Mouse (Mus musculus): ENCODE measurements at regions not wholly inside any gene's neighbourhood (a gene's known extent, or its start where the extent isn't known, plus 50 kb on each side); places are given as distances from the start of the nearest gene placed in this dataset.

DNA sequence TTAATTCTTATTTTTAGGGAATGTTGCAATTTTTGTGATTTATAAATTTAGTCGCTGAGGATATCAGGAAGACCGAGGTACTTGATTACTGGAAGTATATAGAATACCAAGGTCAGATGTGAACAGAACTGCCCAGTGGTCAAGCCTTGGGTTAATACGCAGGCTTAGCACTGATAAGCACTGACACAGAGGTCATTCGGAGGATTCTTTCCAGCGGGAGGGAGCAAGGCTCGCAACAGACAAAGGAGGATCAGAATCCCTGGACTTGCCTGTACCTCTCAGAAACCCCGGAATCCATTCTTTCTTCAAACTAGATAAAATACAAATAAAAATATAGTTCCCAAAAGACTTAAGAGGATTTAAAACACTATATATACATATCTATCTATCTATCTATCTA is 85.7 kb upstream of the Arhgap32 start:
- 66% methylated on average over 7 of the region's 7 CpGs for WGBS
- no peak overlapping the region for H3K27ac ChIP-seq
- H3K4me3 ChIP-seq = no peak overlapping the region

DNA sequence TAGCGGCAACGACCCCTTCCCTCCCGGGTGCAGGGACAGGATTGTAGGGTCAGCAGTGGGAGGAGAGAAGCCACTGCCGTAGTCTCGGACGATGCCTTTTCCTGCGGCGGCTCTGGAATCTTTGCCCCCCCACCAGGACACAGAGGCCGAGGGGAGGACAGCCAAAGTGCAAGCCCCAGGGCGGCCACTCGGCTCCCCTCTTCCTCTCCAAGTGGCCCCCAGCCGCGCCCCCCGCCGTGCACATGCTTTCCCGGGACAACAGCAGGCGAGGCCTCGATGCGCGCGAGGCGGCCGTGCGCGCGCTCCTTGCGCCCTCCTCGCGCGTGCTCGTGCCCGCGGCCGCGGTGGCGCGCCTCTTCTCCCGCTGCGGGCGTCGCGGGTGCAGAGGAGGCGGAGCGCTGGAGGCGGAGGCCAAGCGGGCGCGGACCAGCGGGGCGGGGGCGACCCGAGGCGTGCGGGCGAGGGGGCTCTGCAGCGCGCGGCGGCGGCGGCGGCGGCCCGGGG is 83.9 kb upstream of the Arhgap32 start:
- no peaks in the 10 kb centered on the region for H3K36me3 ChIP-seq
- no peaks in the 10 kb centered on the region for H3K27me3 ChIP-seq
- H3K4me2 ChIP-seq (replicated peaks) = peak overlapping the region; percentile 81
- peak; percentile 84 for ATAC-seq (ENCODE audit: insufficient number of reproducible peaks, insufficient read depth, low FRiP score, low TSS enrichment)
- H3K4me3 ChIP-seq = peak overlapping the region; percentile 85
- peaks cover 14% of the 10 kb centered on the region for H3K4me1 ChIP-seq
- peak overlapping the region; percentile 60 for H3K27ac ChIP-seq
- WGBS = under 1% methylated on average over 15 of the region's 64 CpGs
- no peaks in the 10 kb centered on the region for H3K9me3 ChIP-seq
- H3K9ac ChIP-seq = peak overlapping the region; percentile 86

More for the DNA sequence above, 85.7 kb upstream of the Arhgap32 start:
- H3K9ac ChIP-seq = no peak overlapping the region
- ATAC-seq (ENCODE audit: insufficient number of reproducible peaks, insufficient read depth, low FRiP score, low TSS enrichment) = no peak
- no peaks in the 10 kb centered on the region for H3K9me3 ChIP-seq
- peaks cover 14% of the 10 kb centered on the region for H3K4me1 ChIP-seq
- no peak overlapping the region for H3K4me2 ChIP-seq (replicated peaks)
- H3K27me3 ChIP-seq = no peaks in the 10 kb centered on the region
- H3K36me3 ChIP-seq = no peaks in the 10 kb centered on the region

DNA sequence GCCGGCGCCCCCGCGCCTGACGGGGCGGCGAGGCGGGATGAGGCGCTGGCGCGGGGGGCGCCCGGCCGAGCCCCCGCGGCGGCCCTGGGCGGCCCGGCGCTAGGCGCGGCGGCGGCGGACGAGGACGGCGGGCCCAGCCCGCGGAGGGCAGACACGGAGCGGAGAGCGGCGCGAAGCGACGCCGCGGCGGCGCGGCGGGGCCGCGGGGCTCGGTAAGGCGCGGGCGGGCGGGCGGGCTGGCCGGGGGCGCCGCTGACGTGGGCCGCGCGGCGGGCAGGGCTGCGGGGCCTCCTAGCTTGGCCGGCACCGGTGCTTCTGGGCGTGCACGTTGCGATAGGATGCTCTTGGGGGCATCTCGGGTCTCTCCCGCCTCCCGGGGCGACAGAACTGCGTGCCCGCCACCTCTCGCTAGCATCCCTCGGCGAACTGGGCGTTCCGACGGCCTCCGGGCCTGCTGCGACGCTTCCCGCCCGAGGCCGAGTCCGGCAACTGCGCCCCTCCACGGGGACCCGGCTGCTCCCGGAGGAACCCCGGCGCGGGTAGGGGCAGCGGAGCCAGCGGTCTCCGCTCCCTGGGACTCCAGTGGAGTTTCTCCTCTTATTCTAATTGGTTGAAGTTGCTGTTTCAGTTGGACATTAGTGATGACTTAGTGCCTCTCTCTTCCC is 83.3 kb upstream of the Arhgap32 start:
- Histone ChIP-seq H3K4me1 (peaks cover 14% of the 10 kb centered on the region), H3K27ac (peak overlapping the region; percentile 23; the same call in 1 of the 2 replicates), H3K9me3 (no peaks in the 10 kb centered on the region), H3K4me2 (replicated peaks) (peak overlapping the region; percentile 81), H3K4me3 (peak overlapping the region; percentile 85), H3K9ac (peak overlapping the region; percentile 86), H3K27me3 (no peaks in the 10 kb centered on the region), H3K36me3 (no peaks in the 10 kb centered on the region)
- ATAC-seq (ENCODE audit: insufficient number of reproducible peaks, insufficient read depth, low FRiP score, low TSS enrichment) = peak; percentile 12; the same call in 1 of the 2 replicates
- under 1% methylated on average over 40 of the region's 94 CpGs for WGBS

DNA sequence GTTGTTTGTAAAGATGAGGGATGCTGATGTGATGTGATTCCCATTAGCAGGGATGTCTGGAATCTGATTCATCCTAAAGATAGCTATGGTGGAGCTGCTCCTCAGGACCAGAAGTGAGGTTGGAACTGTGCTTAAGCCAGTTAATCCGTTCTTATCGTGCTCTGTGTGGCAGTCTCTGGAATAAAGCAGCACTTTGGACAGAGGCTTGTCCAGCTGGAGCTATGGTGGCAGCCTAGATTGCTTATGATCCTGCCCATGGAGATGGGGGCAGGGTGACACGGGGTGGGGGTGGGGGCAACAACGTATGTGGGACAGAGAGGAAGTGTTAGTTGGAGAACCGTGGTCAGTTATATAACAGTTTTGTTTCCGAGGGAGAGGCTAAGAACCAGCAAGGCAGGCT is 82.0 kb upstream of the Arhgap32 start:
- Histone ChIP-seq H3K9me3 (no peaks in the 10 kb centered on the region), H3K4me1 (peaks cover 19% of the 10 kb centered on the region), H3K4me3 (peak overlapping the region; percentile 85; the same call in 1 of the 2 replicates), H3K4me2 (replicated peaks) (peak overlapping the region; percentile 72), H3K27ac (no peak overlapping the region), H3K27me3 (no peaks in the 10 kb centered on the region), H3K9ac (no peak overlapping the region), H3K36me3 (no peaks in the 10 kb centered on the region)
- WGBS = 11% methylated on average over 6 of the region's 6 CpGs
- no peak for ATAC-seq (ENCODE audit: insufficient number of reproducible peaks, insufficient read depth, low FRiP score, low TSS enrichment)

DNA sequence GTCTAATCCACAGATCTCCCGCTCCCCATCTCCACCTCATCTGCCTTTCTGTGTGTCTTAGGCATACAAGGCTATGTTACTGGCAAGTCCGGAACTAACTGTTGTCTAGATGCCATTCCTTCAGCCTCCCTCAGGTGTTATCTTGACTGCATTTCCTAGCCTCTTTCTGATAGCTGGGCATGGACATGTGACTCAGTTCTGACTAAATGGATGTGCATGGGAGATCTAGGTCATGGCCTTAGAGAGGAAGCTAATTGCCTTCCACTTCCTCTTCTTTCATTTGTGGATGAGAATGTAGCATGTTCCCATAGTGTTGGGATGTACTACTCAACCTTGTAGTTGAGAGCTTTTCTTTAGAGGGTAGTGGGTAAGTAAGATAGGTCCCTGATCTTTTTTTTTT is 75.9 kb upstream of the Arhgap32 start:
- no peaks in the 10 kb centered on the region for H3K27me3 ChIP-seq
- WGBS = 93% methylated on average over 2 of the region's 2 CpGs
- no peak overlapping the region for H3K27ac ChIP-seq
- no peak overlapping the region for H3K4me3 ChIP-seq
- no peak for ATAC-seq (ENCODE audit: insufficient number of reproducible peaks, insufficient read depth, low FRiP score, low TSS enrichment)
- H3K4me2 ChIP-seq (replicated peaks) = no peak overlapping the region
- H3K36me3 ChIP-seq = no peaks in the 10 kb centered on the region
- H3K9me3 ChIP-seq = no peaks in the 10 kb centered on the region
- H3K4me1 ChIP-seq = peaks cover 5% of the 10 kb centered on the region; the same call in 1 of the 2 replicates
- no peak overlapping the region for H3K9ac ChIP-seq

DNA sequence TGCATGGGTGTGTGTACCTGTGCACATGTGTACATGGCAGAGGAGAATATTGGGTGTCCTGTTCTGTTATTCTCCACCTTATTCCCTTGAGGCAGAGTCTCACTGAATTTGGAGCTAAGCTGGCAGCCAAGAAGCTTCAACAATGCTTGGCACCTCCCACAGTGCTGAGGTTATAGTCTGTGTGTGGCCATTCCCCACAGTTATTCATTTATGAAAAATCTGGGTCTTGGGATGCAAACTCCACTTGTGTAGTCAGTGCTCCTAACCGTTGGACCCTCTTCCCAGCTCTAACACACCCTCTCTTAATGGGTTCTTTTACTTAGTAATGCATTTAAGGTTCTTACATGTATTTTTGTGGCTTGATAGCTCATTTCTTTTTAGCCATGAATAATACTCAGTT is 72.6 kb upstream of the Arhgap32 start:
- no peak overlapping the region for H3K9ac ChIP-seq
- no peak overlapping the region for H3K4me3 ChIP-seq
- H3K4me1 ChIP-seq = peaks cover 5% of the 10 kb centered on the region; the same call in 1 of the 2 replicates
- no peak overlapping the region for H3K27ac ChIP-seq
- H3K36me3 ChIP-seq = no peaks in the 10 kb centered on the region
- no peaks in the 10 kb centered on the region for H3K9me3 ChIP-seq
- no peak overlapping the region for H3K4me2 ChIP-seq (replicated peaks)
- 85% methylated on average over 1 of the region's 1 CpGs for WGBS
- no peaks in the 10 kb centered on the region for H3K27me3 ChIP-seq
- ATAC-seq (ENCODE audit: insufficient number of reproducible peaks, insufficient read depth, low FRiP score, low TSS enrichment) = no peak

DNA sequence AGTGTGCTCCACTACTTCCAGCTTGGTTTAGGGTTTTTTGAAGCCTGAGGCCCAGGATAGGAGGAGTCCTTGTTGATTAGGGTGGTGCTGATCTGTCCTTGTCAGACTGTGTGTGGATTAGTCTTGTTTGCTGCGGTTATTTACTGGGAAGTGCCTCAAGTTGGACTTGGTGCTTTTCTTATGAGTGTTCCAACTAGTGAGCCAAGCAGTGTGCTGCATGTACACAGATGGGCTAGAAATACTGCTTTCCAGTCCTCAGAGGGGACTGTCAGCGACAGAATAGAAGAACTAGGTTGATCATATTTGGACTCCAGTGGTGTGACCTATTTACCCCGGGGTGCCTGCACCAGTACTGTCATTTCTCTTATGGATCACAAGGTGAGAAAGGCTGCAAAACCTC is 69.1 kb upstream of the Arhgap32 start:
- Histone ChIP-seq H3K9ac (no peak overlapping the region), H3K27ac (no peak overlapping the region), H3K4me2 (replicated peaks) (no peak overlapping the region), H3K27me3 (no peaks in the 10 kb centered on the region), H3K9me3 (no peaks in the 10 kb centered on the region), H3K4me3 (no peak overlapping the region), H3K4me1 (peaks cover 16% of the 10 kb centered on the region; the same call in 1 of the 2 replicates), H3K36me3 (no peaks in the 10 kb centered on the region)
- no peak for ATAC-seq (ENCODE audit: insufficient number of reproducible peaks, insufficient read depth, low FRiP score, low TSS enrichment)
- WGBS = 84% methylated on average over 3 of the region's 3 CpGs

DNA sequence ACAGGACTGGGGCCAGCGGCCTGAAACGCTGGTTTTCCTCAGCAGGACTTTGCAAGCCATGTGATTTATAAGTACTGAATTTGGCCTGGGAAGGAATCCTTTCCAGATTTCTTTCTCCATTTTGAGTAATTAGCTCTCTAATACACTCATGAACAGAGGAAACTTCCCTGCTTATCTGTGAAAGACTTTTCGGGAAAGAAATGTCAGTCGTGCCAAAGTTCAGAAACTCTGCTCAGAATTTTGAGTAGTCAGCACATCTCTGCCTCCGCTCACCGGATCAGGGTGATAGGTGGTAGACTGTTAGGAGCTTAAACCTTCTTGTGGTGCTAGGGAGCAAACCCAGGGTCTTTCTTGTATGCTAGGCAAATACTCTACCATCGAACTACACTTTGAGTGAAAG is 67.0 kb upstream of the Arhgap32 start:
- WGBS = 80% methylated on average over 7 of the region's 7 CpGs
- Histone ChIP-seq H3K4me2 (replicated peaks) (no peak overlapping the region), H3K27ac (no peak overlapping the region), H3K9me3 (no peaks in the 10 kb centered on the region), H3K36me3 (no peaks in the 10 kb centered on the region), H3K4me3 (no peak overlapping the region), H3K4me1 (peaks cover 27% of the 10 kb centered on the region), H3K9ac (no peak overlapping the region), H3K27me3 (no peaks in the 10 kb centered on the region)
- no peak for ATAC-seq (ENCODE audit: insufficient number of reproducible peaks, insufficient read depth, low FRiP score, low TSS enrichment)

DNA sequence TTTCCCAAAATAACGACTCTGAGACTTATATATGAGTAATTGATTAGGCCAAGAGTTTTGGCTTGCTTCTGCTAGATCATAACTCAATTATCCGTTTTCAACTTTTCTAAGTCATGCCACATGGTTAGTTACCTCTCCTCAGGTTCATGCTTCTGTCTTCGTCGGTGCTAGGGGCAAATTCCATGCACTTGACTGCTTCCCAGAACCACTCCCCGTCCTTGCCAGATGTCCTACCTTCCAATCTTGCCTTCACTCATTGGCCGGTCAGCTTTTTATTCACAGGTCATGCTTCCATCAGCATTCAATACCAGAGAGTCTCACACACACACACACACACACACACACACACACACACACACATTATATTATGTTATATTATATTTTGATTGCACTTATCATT is 66.4 kb upstream of the Arhgap32 start:
- Histone ChIP-seq H3K4me1 (peaks cover 27% of the 10 kb centered on the region), H3K4me2 (replicated peaks) (no peak overlapping the region), H3K9ac (no peak overlapping the region), H3K9me3 (no peaks in the 10 kb centered on the region), H3K36me3 (no peaks in the 10 kb centered on the region), H3K27ac (no peak overlapping the region), H3K27me3 (no peaks in the 10 kb centered on the region), H3K4me3 (no peak overlapping the region)
- ATAC-seq (ENCODE audit: insufficient number of reproducible peaks, insufficient read depth, low FRiP score, low TSS enrichment) = no peak
- 79% methylated on average over 6 of the region's 6 CpGs for whole genome bisulfite sequencing

DNA sequence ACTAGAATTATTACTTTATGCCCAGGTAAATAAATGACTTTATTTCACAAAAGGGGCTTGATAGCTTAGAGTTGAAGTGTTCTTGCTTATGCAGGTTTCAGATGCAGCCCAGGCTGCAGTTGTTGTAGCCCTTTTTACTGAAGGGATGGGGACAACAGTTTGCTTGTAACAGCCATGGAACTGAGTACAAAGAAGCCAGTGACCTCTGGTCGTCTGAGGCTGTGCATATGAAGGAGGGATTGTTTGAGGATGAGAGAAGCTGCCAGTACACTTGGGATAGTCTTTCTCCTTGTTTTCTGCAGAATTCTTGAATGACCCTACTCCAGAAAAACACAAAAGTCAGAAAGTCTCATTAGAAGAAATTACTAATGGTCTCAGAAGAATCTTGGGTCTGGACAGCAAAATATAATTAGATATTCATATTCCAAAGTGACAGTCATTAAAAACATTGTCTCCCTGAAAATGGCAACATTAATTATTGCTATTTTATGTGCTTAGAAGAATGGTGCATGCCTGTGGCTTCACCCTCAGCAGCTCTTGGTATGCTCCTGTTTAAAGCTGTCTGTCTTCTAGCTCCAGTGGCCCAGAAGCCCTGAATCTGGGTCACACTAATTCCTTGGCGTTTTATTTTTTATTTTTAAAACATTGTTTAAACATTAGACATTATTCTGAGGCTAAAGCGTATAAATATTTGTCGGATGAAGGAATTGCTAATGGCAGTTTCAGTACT is 61.9 kb upstream of the Arhgap32 start:
- Histone ChIP-seq H3K36me3 (no peaks in the 10 kb centered on the region), H3K4me3 (no peak overlapping the region), H3K27ac (no peak overlapping the region), H3K4me1 (peaks cover 27% of the 10 kb centered on the region), H3K27me3 (no peaks in the 10 kb centered on the region), H3K4me2 (replicated peaks) (no peak overlapping the region), H3K9me3 (no peaks in the 10 kb centered on the region), H3K9ac (no peak overlapping the region)
- no peak for ATAC-seq (ENCODE audit: insufficient number of reproducible peaks, insufficient read depth, low FRiP score, low TSS enrichment)
- 58% methylated on average over 4 of the region's 4 CpGs for WGBS

DNA sequence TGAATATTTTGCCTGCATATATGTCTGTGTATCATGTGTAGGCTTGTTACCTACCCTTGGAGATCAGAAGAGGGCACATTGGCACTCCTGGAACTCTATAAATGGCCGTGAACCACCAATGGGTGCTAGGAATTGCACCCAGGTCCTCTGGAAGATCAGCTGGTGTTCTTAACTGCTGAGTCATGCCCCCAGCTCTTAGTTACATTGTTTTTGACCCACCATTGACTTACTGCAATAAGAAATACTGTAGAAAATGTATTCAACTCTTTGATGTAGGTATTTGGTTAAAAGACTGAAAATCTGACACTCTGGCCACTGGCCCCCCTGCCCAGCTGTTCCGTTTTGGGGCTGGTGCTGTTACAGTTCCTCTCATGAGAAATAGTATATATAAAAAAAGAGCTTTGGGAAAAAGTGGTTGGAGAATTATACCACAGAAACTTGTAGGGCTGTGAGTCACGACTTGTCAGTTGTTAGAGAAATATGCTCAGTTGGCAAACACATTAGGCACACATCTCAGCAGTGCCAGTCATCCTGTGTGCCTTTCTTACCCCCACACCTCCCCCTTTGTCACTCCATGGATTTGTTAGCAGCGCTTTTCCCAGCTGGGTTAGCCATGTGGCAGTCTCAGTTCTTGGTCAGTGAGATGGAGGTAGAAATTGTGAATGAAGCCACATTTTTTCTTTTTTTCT is 58.4 kb upstream of the Arhgap32 start:
- no peak overlapping the region for H3K27ac ChIP-seq
- no peak overlapping the region for H3K4me2 ChIP-seq (replicated peaks)
- no peak overlapping the region for H3K9ac ChIP-seq
- WGBS = 85% methylated on average over 4 of the region's 4 CpGs
- no peaks in the 10 kb centered on the region for H3K27me3 ChIP-seq
- H3K4me3 ChIP-seq = no peak overlapping the region
- H3K36me3 ChIP-seq = no peaks in the 10 kb centered on the region
- no peaks in the 10 kb centered on the region for H3K9me3 ChIP-seq
- no peak for ATAC-seq (ENCODE audit: insufficient number of reproducible peaks, insufficient read depth, low FRiP score, low TSS enrichment)
- peaks cover 4% of the 10 kb centered on the region for H3K4me1 ChIP-seq

Data from embryonic facial prominence, embryonic 12.5 days (tissue).